9 mouse cellular contexts compared by ENCODE assay signal in genomic region chr7:99797911-99798647, GRCm38 (mm10). TPM values are rescaled to one million over a fixed set of nuclear protein-coding genes. Genes with fewer than 3 reads are reported as not detected.
DNase-seq lines count a peak whose midpoint lies in the region.
"Had no signal": no experiment of that assay in that cellular context is flagged by ENCODE, and none has a peak within 500 bp of the region (broad histone marks: within the 10 kb centered on the region; RNA-seq: fewer than 3 reads in every experiment).

No protein-coding gene starts in this region.

- H3K4me3 ChIP-seq in heart, embryonic 10.5 days, result no peak overlapping the region
- H3K4me3 ChIP-seq: liver, embryonic 15.5 days had no signal

- no peaks in the 10 kb centered on the region for H3K36me3 ChIP-seq in heart, embryonic 10.5 days
- H3K36me3 ChIP-seq: liver, embryonic 15.5 days had no signal

- H3K4me1 ChIP-seq in heart, embryonic 10.5 days, result peaks cover 9% of the 10 kb centered on the region

- H3K9me3 ChIP-seq in heart, embryonic 10.5 days, result no peaks in the 10 kb centered on the region
- H3K9me3 ChIP-seq: liver, embryonic 15.5 days had no signal

- 32% methylated on average over 6 of the region's 6 CpGs for WGBS in heart, embryonic 10.5 days

- H3K27me3 ChIP-seq in heart, embryonic 10.5 days (ENCODE audit: insufficient read depth, poor library complexity, severe bottlenecking), result peaks cover 39% of the 10 kb centered on the region

- peak; percentile 92 for DNase-seq in heart, adult 11 months
- DNase-seq in heart, embryonic 10.5 days (ENCODE audit: low spot score), result no peak
- DNase-seq in ES-CJ7 (ENCODE audit: low read depth, low spot score), result peak; percentile 67
- DNase-seq in cerebellum, postnatal 14 days, result peak; percentile 89 to 90
- peak; percentile 51 to 83 for DNase-seq in frontal cortex, postnatal 36 days (ENCODE audit: low spot score in 2 of 2)
- DNase-seq in layer of hippocampus, adult 8-10 months (ENCODE audit: low spot score in 2 of 2), result peak; percentile 33 to 67
- peak; percentile 71 for DNase-seq in lung, postnatal 25 days (ENCODE audit: low spot score)
- DNase-seq in skeletal muscle tissue, adult 2 months (ENCODE audit: low read depth, low spot score), result peak; percentile 71

- no peak overlapping the region for H3K27ac ChIP-seq in heart, embryonic 10.5 days

RNA-seq across cellular contexts. Expression of gene Neu3, which starts 30.1 kb away (rescaled TPM):
- polyA plus RNA-seq in heart, embryonic 10.5 days (2016; fragmentation: Nextera tagmentation; extraction: Ambion mirVana), result 3.1 and 3.3 TPM in 2 replicates
- 1 to 10 TPM; 2.7 to 4.0 (median 3.5) TPM for total RNA-seq in layer of hippocampus, adult 8-10 months (2022)

RNA-seq across cellular contexts. Expression of gene Olfr521, which starts 34.8 kb away (rescaled TPM):
- not detected in 2 replicates for polyA plus RNA-seq in heart, embryonic 10.5 days (2016; fragmentation: Nextera tagmentation; extraction: Ambion mirVana)
- not detected for total RNA-seq in layer of hippocampus, adult 8-10 months (2022)
- polyA plus RNA-seq: liver, embryonic 15.5 days had no signal
